Mouse (Mus musculus) limb, embryonic 13.5 days (tissue): ENCODE data around the gene Cpm. TPM values are rescaled to one million over a fixed set of nuclear protein-coding genes. Genes with fewer than 3 reads are reported as not detected.

Experiments
- ATAC-seq: fragments of 200-750 bp; cut with Nextera tagmentation; 2 replicates; pipeline ENCODE4 v1.8.0; 2017; ENCODE audit warnings: low read depth, moderate number of reproducible peaks, moderate TSS enrichment; ENCODE audit not compliant: low FRiP score
- H3K27ac ChIP-seq: fragments of 300-500 bp; sonication (generic); 2 replicates; pipeline ENCODE4 v1.5.1; 2015; ENCODE audit warnings: inconsistent platforms, mild to moderate bottlenecking, moderate library complexity
- H3K27me3 ChIP-seq: fragments of 300-500 bp; sonication (generic); 2 replicates; pipeline ENCODE4 v1.6.1; 2015; ENCODE audit warnings: mild to moderate bottlenecking, inconsistent platforms
- H3K36me3 ChIP-seq: fragments of 300-500 bp; sonication (generic); 2 replicates; pipeline ENCODE4 v1.6.1; 2015; ENCODE audit warnings: inconsistent platforms, mild to moderate bottlenecking, moderate library complexity
- H3K4me1 ChIP-seq: fragments of 300-500 bp; sonication (generic); 2 replicates; pipeline ENCODE4 v1.6.1; 2015; ENCODE audit warnings: inconsistent platforms
- H3K4me2 ChIP-seq: fragments of 300-500 bp; sonication (generic); replicated peaks from 2 replicates; pipeline ENCODE4 v1.6.1; 2015; ENCODE audit warnings: inconsistent platforms, mild to moderate bottlenecking, moderate library complexity
- H3K4me3 ChIP-seq: fragments of 300-500 bp; sonication (generic); 2 replicates; pipeline ENCODE4 v1.5.1; 2015; ENCODE audit warnings: moderate library complexity, mild to moderate bottlenecking, inconsistent platforms
- H3K9ac ChIP-seq: fragments of 300-500 bp; sonication (generic); 2 replicates; pipeline ENCODE4 v1.6.1; 2015; ENCODE audit warnings: mild to moderate bottlenecking, inconsistent platforms
- H3K9me3 ChIP-seq: fragments of 300-500 bp; sonication (generic); 2 replicates; pipeline ENCODE4 v1.6.1; 2016; ENCODE audit warnings: inconsistent platforms
- WGBS: fragments of 180-500 bp; shearing (Covaris S2); methylation state at CpG from one replicate; pipeline ENCODE4 v1.1.7; 2015; 5-methylcytosine and 5-hydroxymethylcytosine counted together
- polyA plus RNA-seq: library from polyadenylated mRNA; unstranded; fragments of >200 nt; fragmentation: Nextera tagmentation; extraction: Ambion mirVana; gene quantifications from 2 replicates; pipeline ENCODE4 v1.2.1, GENCODE M21; 2015

Gene Cpm
- polyA plus RNA-seq, 1 experiment from 2014 or later: 42.8 TPM

DNA sequence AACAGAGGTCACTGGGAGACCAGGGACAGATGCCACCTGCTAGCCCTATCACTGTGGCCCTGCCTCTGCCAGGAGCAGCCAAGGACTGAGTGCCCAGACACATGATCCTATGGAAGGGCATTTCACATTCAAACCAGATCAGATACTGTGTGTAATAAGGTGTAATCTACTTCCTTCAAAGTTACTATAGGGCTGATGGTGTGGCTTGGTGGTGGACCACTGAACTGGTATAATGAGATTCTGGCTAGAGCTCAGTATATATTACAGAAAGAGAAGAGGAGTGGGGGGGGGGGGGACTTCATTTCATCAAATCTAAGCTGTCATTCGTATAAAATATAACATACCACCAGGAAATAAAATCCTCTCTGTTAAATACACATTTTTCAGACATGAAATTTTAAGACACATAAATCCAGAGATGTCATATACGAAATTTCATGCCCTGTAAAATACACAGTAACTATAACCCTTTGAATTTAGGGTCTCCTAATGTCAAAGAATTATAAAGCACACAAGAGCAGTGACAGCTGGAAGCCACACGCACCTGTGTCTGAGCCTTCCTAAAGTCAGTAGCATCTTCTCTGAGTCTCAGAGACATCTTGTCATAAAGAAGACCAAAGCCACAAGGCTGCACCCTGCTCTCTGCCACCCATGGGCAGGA, 45.2 kb downstream of the Cpm start:
- no peak for ATAC-seq
- Histone ChIP-seq H3K9ac (no peak overlapping the region), H3K9me3 (no peaks in the 10 kb centered on the region), H3K27me3 (no peaks in the 10 kb centered on the region), H3K4me2 (no peak overlapping the region), H3K4me3 (no peak overlapping the region), H3K4me1 (peaks cover 41% of the 10 kb centered on the region), H3K27ac (no peak overlapping the region), H3K36me3 (no peaks in the 10 kb centered on the region)
- WGBS: 85% methylated on average over 3 of the region's 3 CpGs

DNA sequence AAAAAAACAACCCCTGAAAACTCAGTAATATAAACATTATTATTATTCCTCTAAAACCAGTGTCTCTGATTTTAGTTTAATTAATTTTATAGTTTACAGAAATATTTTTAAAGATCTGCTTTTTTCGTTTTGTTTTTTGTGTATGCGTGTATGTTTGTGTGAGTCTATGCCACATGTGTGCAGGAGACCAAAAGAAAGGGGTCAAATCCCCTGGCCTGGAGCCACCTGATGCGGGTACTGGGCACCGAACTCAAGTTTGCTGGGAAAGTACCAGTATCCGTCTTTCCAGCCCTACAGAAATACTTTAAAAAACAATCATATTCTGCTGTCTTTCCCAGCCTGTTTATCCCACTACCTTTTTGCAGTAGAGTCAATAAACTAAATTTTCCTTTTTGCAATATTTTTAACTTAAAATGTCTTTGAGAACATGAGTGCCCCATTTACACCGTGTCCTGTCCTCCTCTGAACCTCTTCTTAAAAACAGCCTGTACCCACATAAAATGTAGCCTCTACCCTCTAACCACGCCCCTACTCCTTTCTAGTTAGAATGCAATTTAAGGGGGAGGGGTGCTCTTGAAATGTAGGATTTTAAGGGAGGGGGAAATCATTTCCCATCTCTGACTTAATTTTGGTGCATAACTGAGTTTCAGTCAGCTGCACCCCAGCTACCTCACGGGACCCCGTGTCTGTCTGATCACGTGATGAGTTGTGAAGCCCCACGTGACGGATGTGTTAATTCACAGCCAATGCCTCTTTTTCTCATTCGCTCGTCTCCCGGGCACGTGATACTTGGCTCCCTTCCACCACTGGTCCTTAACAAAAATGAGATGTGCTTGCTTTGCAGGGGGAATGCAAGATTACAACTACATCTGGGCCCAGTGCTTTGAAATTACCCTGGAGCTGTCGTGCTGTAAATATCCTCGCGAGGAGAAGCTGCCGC, 46.1 kb downstream of the Cpm start:
- Histone ChIP-seq H3K36me3 (no peaks in the 10 kb centered on the region), H3K4me3 (peak overlapping the region; percentile 31), H3K9ac (no peak overlapping the region), H3K27me3 (no peaks in the 10 kb centered on the region), H3K4me2 (peak overlapping the region; percentile 61), H3K4me1 (peaks cover 32% of the 10 kb centered on the region), H3K27ac (no peak overlapping the region), H3K9me3 (no peaks in the 10 kb centered on the region)
- peak; percentile 24; the same call in 1 of the 2 replicates for ATAC-seq
- WGBS: 28% methylated on average over 20 of the region's 20 CpGs

DNA sequence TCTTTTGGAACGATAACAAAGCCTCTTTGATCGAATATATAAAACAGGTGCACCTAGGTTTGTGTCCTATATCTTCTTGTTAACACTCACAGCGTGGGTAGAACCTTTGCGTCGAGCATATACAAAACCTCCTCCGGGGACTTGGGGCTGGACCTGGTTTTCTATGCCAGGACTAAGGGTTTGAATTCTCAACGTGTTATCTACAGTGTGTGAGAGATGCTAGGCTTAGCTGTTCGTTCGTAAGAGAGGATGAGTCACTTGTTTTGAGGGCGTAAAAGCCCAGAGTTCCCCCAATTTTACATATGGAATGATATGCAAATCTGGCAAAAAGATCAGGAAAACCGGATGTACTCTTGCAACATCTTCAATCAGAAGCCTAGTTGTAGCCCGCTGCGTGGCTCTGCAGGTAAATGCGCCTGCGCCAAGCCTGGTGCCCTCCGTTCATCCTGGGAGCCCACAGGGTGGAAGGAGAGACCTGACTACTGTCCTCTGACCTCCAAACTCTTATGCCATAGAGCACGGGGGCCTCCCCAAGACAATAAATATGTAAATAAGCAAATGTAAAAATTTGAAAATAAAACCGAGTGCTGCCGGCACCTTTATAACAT, 46.8 kb downstream of the Cpm start:
- no peak overlapping the region for H3K27ac ChIP-seq
- H3K4me1 ChIP-seq: peaks cover 30% of the 10 kb centered on the region
- H3K9ac ChIP-seq: no peak overlapping the region
- no peaks in the 10 kb centered on the region for H3K36me3 ChIP-seq
- H3K9me3 ChIP-seq: no peaks in the 10 kb centered on the region
- H3K27me3 ChIP-seq: no peaks in the 10 kb centered on the region
- no peak for ATAC-seq
- H3K4me3 ChIP-seq: peak overlapping the region; percentile 31
- 33% methylated on average over 19 of the region's 19 CpGs for WGBS
- H3K4me2 ChIP-seq: peak overlapping the region; percentile 61

DNA sequence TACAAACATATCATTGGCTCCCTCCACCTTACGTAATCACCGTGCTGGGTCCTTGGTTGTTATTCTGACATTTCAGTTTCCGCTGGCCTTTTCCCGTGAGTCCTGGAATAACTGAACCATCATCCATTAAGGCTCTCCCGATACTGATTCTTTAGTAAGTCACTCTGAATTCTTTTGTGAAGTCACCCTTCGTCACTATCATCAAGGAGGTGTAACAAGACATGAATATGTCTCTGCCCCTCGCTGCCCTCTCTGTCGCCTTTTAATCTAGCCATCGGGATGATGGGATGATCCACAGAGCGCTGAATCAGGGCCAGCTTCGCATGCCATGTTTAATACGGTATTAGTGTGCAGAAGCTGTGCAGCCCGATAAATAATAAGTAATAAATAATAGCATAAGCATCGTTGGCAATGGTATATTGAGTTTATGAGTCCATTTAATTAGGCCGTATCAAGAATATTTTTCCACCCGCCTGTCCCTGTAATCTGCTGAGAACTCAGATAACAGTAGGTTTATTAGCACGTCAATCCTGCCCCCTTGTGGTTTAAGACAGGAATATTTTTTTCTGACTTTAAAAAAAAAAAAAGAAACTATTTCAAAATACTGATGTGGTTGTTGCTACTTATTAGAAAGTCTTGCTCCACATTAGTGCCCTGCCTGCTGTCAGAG, 47.5 kb downstream of the Cpm start:
- Histone ChIP-seq H3K4me2 (peak overlapping the region; percentile 61), H3K9ac (no peak overlapping the region), H3K36me3 (no peaks in the 10 kb centered on the region), H3K27ac (no peak overlapping the region), H3K4me1 (peaks cover 30% of the 10 kb centered on the region), H3K27me3 (no peaks in the 10 kb centered on the region), H3K9me3 (no peaks in the 10 kb centered on the region), H3K4me3 (peak overlapping the region; percentile 31)
- ATAC-seq: no peak
- 34% methylated on average over 17 of the region's 17 CpGs for WGBS

DNA sequence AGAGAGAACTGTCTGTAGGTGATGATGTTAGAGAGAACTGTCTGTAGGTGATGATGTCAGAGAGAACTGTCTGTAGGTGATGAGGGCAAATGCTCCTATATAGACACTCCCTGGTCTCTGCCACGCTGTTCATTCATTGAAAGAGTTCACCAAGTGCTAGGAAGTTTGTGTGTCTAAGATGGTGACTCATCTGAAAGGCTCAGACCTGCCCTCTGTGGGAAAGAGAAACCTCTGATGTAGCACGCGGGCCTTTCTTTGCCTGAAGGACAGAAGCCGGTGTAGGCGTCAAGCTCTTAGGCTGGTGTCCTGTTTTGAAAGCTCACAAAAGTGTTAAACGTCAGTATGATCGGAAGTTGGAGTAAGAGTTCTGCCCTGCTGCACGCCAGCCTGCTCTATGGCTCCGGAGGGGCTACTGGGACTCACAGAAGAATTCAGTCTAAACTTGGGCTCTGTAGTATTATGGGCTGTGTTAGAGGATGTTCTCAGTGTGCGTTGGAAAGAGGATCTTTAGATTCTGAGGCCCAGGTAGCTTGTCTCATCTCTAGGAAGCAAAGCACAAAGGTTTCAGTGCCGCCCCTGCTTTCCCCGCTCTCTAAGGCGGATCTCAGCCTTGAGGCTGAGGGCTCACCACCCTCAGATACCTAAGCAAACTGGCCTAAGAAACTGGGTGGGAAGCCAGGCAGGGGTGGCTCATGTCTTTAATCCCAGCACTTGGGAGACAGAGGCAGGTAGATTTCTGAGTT, 48.4 kb downstream of the Cpm start:
- H3K4me3 ChIP-seq: no peak overlapping the region
- WGBS: 77% methylated on average over 13 of the region's 13 CpGs
- H3K4me2 ChIP-seq: no peak overlapping the region
- H3K9ac ChIP-seq: no peak overlapping the region
- H3K27ac ChIP-seq: no peak overlapping the region
- no peak for ATAC-seq
- H3K27me3 ChIP-seq: no peaks in the 10 kb centered on the region
- no peaks in the 10 kb centered on the region for H3K36me3 ChIP-seq
- no peaks in the 10 kb centered on the region for H3K9me3 ChIP-seq
- peaks cover 22% of the 10 kb centered on the region for H3K4me1 ChIP-seq

DNA sequence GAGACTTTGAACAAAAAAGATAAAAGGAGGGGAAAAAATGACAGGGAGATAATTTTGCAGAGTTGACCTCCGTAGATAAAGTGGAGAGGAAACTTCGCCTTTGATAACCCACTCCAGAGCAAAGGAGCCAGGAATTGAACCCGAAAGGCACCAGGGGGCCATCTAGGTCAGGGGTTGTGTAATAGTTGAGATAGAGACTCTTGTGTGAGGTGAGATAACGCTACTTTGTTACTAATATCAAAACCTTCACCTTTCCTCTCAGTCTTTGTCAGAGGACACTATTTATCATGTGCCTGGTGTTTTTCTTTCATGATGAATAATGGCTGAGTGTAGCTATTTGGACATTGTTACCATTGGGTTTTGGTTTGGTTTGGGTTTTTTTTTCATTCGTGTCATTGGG, 49.1 kb downstream of the Cpm start:
- Histone ChIP-seq H3K36me3 (no peaks in the 10 kb centered on the region), H3K4me3 (no peak overlapping the region), H3K9ac (no peak overlapping the region), H3K4me1 (peaks cover 21% of the 10 kb centered on the region), H3K27ac (no peak overlapping the region), H3K27me3 (no peaks in the 10 kb centered on the region), H3K4me2 (no peak overlapping the region), H3K9me3 (no peaks in the 10 kb centered on the region)
- WGBS: 78% methylated on average over 5 of the region's 5 CpGs
- ATAC-seq: no peak

DNA sequence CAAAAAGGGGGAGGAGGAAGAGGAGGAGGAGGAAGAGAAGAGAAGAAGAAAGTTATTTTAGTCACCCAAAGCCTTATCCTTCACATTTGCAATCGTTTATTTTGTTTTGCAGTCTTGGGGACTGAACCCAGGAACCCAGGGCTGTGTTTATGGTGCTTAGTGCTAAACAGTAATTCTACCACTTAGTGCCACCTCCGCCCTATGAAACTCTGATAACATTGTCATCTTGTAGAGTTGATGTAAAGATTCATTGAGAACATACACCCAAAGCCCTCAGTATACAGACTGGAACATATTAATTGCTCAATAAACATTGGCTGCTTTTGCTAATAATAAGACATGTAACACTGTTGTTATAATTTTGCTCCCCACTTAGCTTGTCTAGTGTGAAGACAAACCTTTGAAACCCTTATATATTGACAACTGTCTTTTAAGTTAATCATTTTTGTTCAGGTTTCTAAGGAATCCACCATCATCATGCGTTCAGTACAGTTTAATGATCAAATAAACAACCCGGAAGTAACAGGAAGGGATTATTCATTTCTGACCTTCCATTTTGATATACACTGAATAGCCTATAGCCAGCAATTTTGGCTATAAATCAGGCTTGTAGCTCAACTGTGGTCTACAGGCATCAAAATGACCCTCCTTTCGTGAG, 49.9 kb downstream of the Cpm start:
- Histone ChIP-seq H3K36me3 (no peaks in the 10 kb centered on the region), H3K9ac (no peak overlapping the region), H3K27me3 (no peaks in the 10 kb centered on the region), H3K4me2 (no peak overlapping the region), H3K4me1 (peaks cover 21% of the 10 kb centered on the region), H3K9me3 (no peaks in the 10 kb centered on the region), H3K27ac (no peak overlapping the region), H3K4me3 (no peak overlapping the region)
- no peak for ATAC-seq
- WGBS: 78% methylated on average over 5 of the region's 5 CpGs

DNA sequence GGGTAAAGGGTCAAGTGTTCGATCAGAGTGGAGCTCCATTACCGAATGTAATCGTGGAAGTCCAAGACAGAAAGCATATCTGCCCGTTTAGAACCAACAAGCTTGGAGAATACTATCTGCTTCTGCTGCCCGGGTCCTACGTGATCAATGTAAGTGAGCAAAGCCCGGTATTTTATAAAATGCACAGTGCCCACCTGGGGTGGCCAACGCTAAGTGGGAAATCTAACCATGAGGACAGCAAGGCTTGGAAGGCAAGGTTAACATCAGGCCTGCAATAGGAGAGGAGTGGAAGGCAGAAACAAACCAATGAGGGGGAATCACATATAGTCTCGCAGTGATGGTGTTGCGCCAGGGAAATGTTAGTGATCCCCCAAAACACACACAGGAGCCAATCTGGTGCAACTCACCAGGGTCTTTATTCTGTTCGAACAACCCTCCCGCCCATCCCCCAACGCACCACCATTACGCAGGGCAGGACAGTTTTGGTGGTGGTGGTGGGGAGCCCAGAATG, 50.7 kb downstream of the Cpm start:
- H3K27ac ChIP-seq: no peak overlapping the region
- peaks cover 21% of the 10 kb centered on the region for H3K4me1 ChIP-seq
- no peak overlapping the region for H3K4me3 ChIP-seq
- 90% methylated on average over 14 of the region's 14 CpGs for WGBS
- ATAC-seq: no peak
- no peak overlapping the region for H3K4me2 ChIP-seq
- no peak overlapping the region for H3K9ac ChIP-seq
- H3K27me3 ChIP-seq: no peaks in the 10 kb centered on the region
- no peaks in the 10 kb centered on the region for H3K9me3 ChIP-seq
- H3K36me3 ChIP-seq: no peaks in the 10 kb centered on the region

DNA sequence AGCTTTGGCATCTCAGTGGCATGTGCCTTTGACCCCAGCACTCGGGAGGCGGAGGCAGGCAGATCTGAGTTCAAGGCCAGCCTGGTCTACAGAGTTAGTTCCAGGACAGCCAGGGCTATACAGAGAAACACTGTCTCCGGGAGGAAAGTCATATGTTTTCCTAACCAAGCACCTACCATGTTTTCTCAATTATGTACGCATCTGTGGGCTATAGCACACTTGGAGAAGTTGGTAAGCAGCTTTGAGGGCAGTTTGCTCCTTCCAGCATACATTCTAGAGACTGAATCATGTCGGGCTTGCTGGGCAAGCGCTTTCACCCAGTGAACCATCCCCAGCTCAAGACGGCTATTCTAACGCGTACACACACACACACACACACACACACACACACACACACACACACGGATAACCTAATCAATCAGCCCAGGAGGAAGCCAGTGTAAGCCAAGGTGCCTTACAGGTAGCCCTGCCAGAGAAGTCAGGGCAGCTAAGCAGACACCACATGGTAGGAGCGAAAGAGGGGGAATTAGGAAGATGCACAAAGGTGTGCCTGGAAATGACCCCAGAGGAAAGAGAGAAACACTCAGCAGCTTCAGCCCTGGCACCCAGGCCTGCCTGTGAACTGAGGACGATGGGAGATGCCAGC, 51.7 kb downstream of the Cpm start:
- no peak overlapping the region for H3K9ac ChIP-seq
- H3K27me3 ChIP-seq: no peaks in the 10 kb centered on the region
- no peaks in the 10 kb centered on the region for H3K9me3 ChIP-seq
- 83% methylated on average over 12 of the region's 12 CpGs for WGBS
- H3K27ac ChIP-seq: no peak overlapping the region
- H3K36me3 ChIP-seq: no peaks in the 10 kb centered on the region
- no peak for ATAC-seq
- no peak overlapping the region for H3K4me2 ChIP-seq
- peaks cover 12% of the 10 kb centered on the region for H3K4me1 ChIP-seq
- H3K4me3 ChIP-seq: no peak overlapping the region

DNA sequence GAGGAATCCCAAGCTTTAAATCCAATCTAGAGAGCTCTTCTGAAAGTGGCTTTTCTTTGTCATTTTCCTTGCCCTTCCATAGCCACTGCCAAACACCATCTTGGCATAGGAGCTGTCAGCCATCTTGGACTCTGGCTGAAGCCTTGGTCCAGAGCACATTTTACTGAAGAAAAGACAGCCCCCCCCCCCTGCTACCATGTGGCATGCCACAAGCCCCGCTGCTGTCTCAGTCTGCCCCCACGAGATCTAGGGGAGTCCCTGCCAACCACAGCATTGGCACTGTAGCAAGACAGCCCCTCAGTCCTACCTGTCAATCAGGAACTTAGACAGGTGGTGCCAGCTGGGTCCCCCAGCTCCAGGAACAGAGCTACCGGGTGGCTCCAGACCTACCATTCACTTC, 52.2 kb downstream of the Cpm start:
- H3K4me3 ChIP-seq: no peak overlapping the region
- no peak overlapping the region for H3K4me2 ChIP-seq
- no peaks in the 10 kb centered on the region for H3K9me3 ChIP-seq
- WGBS: 85% methylated on average over 3 of the region's 3 CpGs
- no peaks in the 10 kb centered on the region for H3K27me3 ChIP-seq
- no peak overlapping the region for H3K9ac ChIP-seq
- H3K27ac ChIP-seq: no peak overlapping the region
- peaks cover 6% of the 10 kb centered on the region for H3K4me1 ChIP-seq
- no peak for ATAC-seq
- H3K36me3 ChIP-seq: no peaks in the 10 kb centered on the region
